Mouse (Mus musculus) MEL (cell line): ENCODE results near the gene Gm27027.

ENCODE experiments used
- CHD2 ChIP-seq: IDR thresholded peaks from 2 replicates; pipeline ENCODE4 v1.6.1; 2011; ENCODE audit warnings: low read length, improper control_type of control experiment
- CTCF ChIP-seq, 3 experiments: IDR thresholded peaks in 2 of 3; conservative IDR thresholded peaks in 1 of 3; 2 replicates each; pipeline ENCODE4 v1.5.1; 2011 to 2012; ENCODE audit warnings: low read length in 3 of 3, low read depth in 2 of 3, mild to moderate bottlenecking in 2 of 3, improper control_type of control experiment in 1 of 3, inconsistent platforms in 1 of 3, mixed read lengths in 1 of 3, moderate library complexity in 1 of 3; ENCODE audit not compliant: control insufficient read depth in 1 of 3, insufficient read depth in 1 of 3, poor library complexity in 1 of 3, severe bottlenecking in 1 of 3
- E2F4 ChIP-seq: IDR thresholded peaks from 2 replicates; pipeline ENCODE4 v1.6.1; 2011; ENCODE audit warnings: low read depth, low read length, improper control_type of control experiment, borderline replicate concordance
- KAT2A ChIP-seq: conservative IDR thresholded peaks from 2 replicates; pipeline ENCODE4 v1.6.1; 2012; ENCODE audit warnings: low read depth, low read length, improper control_type of control experiment, inconsistent platforms
- MAFK ChIP-seq: IDR thresholded peaks from 2 replicates; pipeline ENCODE4 v1.6.1; 2011; ENCODE audit warnings: low read depth, mild to moderate bottlenecking, low read length, improper control_type of control experiment, borderline replicate concordance
- MAX ChIP-seq: IDR thresholded peaks from 2 replicates; pipeline ENCODE4 v1.6.1; 2011; ENCODE audit warnings: low read length, improper control_type of control experiment
- MXI1 ChIP-seq: IDR thresholded peaks from 2 replicates; pipeline ENCODE4 v1.6.1; 2011; ENCODE audit warnings: mild to moderate bottlenecking, low read depth, low read length, improper control_type of control experiment
- POLR2A ChIP-seq, 2 experiments: IDR thresholded peaks; 2 replicates each; pipeline ENCODE4 v1.6.1; 2011 to 2012; ENCODE audit warnings: low read length in 2 of 2, mild to moderate bottlenecking in 2 of 2, control low read depth in 1 of 2, improper control_type of control experiment in 1 of 2, low read depth in 1 of 2, moderate library complexity in 1 of 2; ENCODE audit not compliant: control insufficient read depth in 1 of 2, insufficient read depth in 1 of 2, poor library complexity in 1 of 2
- SIN3A ChIP-seq: IDR thresholded peaks from 2 replicates; pipeline ENCODE4 v1.6.1; 2012; ENCODE audit warnings: low read length, improper control_type of control experiment, inconsistent platforms
- ZNF384 ChIP-seq: IDR thresholded peaks from 2 replicates; pipeline ENCODE4 v1.6.1; 2012; ENCODE audit warnings: low read depth, mild to moderate bottlenecking, inconsistent platforms, low read length, improper control_type of control experiment

GRCm38 (mm10) chr2:93954781-93955578, 41.2 kb downstream of the Gm27027 start:
- TF ChIP-seq ZNF384, result no peak
- no peak for TF ChIP-seq KAT2A
- TF ChIP-seq MAX, result no peak
- no peak for TF ChIP-seq CTCF (IDR thresholded peaks at IDR 0.05 in 2 of 3, conservative IDR thresholded peaks at IDR 0.05 in 1 of 3; ENCODE audit: control insufficient read depth in 1 of 3, insufficient read depth in 1 of 3, low read depth in 2 of 3, low read length in 3 of 3, poor library complexity in 1 of 3, severe bottlenecking in 1 of 3)
- TF ChIP-seq MAFK, result no peak
- no peak for TF ChIP-seq POLR2A (IDR thresholded peaks at IDR 0.05; ENCODE audit: control insufficient read depth in 1 of 2, insufficient read depth in 1 of 2, low read depth in 1 of 2, low read length in 2 of 2, poor library complexity in 1 of 2)
- TF ChIP-seq CHD2, result no peak
- no peak for TF ChIP-seq E2F4
- no peak for TF ChIP-seq SIN3A
- no peak for TF ChIP-seq MXI1
